Mouse (Mus musculus): Measurements from ENCODE around the gene Ifngr1.

The Ifngr1 gene

DNA sequence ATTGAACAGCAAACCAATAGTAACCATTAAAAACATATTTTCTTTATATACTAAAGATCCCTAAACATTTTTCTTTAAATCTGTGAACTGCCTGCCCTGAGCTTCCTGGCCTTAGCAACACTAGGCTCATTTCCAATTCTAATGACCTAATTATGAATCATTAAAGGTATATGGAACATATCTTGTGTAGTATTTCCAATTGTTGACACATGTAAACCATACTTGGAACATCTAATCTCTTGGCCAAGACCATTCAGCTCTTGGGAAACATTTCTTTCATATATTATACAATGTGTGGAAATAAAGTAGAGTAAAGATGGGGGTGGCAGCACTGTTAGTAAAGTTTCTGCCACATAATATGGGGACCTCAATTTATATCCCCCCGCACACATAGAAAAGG lies 47.9 kb downstream of the Ifngr1 start:
- DNase-seq (ENCODE audit: low read depth, low spot score) = no peak

DNA sequence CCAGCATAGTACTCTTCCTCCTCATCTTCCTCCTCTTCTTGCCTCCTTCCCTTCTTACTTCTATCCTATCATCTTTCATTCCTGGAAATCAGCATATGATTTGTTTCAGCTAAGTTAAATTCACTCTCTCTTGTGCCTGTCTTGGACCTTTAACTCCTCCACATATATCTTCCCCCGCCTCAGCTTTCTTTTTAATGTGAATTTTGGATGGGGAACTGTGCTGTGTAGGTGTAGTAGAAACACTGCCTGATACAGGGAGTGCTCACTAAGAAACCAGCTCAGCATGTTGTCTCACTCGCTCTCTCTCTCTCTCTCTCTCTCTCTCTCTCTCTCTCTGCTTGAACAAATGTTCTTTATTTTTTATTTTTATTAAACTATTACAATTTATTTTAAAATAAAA lies 53.4 kb downstream of the Ifngr1 start:
- no peak for DNase-seq (ENCODE audit: low read depth, low spot score)

DNA sequence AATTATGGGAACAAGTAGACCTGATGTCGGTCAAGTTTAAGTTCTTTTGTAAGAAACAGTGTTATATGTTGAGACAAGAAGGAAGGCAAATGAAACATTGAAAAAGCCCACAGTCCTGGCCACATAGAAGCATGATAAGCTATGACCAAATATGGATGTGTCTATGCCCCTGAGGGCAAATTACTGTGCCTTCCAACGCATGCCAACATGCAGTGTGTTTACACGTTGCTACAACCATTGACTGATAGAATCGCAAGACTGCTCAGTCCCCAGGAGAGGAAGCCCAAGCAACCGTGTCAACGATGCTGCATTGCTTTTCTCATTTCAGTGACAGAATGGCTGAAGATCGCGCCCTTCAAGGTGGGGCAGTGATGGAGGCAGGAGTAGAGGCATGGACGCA lies 65.7 kb downstream of the Ifngr1 start:
- DNase-seq (ENCODE audit: low read depth, low spot score) = no peak

Measured in skeletal muscle tissue, adult 2 months (tissue).